Mouse (Mus musculus): ENCODE measurements at regions not wholly inside any gene's neighbourhood (a gene's known extent, or its start where the extent isn't known, plus 50 kb on each side); places are given as distances from the start of the nearest gene placed in this dataset.

DNA sequence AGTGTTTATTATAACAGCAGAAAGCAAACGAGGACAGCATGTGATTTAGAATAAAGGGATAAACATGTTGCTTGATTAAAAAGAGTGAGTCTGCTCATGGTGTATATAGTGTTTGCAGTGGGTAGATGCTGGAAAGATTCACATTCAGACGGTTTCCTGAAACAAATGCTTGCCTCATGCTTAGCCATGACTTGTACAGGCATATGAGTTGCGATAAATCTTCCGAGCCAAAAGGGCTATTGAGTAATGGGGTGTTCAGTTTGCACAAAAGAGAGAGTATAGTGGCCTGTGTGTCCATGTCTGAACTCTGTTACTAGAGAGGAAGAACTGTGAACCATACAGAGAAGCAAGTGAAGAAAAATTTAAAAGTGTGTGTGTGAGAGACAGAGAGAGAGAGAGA is 169.3 kb downstream of the Pten start:
- TF ChIP-seq POLR2A (IDR thresholded peaks at IDR 0.05; ENCODE audit: borderline replicate concordance, extremely low read depth, low read depth, low read length) (no peak), CTCF (IDR thresholded peaks at IDR 0.05; ENCODE audit: insufficient read depth, low read length) (no peak)
